Mouse (Mus musculus) telencephalon, adult 2 months (tissue): Measurements from ENCODE around the gene Glce.
A peak's percentile ranks its signal among the peaks of the same experiment; 100 is the strongest.

ENCODE experiments used
- DNase-seq: peaks from one replicate; pipeline ENCODE4 v3.0.0-alpha.2; 2011; ENCODE audit warnings: low read depth, low spot score

Gene Glce

DNA sequence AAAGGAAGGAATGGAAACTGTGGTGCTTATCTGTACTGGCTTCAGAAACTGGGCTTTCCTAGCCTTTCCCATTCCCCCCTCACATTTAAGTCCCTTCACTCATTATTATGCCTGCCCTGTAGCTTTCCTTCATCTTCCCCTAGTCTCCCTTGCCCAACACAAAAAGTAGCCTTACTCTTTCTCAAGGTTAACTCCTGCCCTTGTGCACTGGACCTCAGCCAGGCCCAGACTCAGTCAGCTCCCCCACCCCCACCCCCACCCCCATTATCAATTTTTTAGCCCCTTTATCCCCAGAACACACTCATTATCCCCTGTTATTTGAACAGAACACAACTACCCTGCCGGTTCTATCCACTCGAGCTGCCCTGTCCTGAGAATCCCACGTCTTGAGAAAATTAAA is 1.0 kb upstream of the Glce start:
- DNase-seq, result no peak

GRCm38 (mm10) chr9:62121551-62122447 is 656 bp downstream of the Glce start:
- DNase-seq, result no peak

DNA sequence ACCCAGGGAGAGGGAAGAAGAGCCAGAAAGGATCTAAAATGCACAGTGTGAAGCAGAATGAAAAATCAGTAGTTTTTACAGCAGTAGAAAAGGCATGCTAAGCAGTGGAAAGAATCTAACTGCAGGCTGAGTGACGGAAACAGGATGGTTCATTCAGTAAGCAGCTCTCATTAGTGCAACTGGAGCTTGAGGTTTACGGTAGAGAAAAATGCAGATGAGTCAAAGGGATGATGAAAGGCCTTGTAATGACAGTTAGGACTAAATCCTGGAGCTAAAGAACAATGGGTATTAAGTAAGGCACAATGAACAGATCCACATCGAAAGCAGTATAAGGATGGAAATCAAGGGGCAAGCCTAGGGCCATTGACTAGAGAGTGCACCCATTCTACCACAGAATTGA is 3.7 kb downstream of the Glce start:
- no peak for DNase-seq

DNA sequence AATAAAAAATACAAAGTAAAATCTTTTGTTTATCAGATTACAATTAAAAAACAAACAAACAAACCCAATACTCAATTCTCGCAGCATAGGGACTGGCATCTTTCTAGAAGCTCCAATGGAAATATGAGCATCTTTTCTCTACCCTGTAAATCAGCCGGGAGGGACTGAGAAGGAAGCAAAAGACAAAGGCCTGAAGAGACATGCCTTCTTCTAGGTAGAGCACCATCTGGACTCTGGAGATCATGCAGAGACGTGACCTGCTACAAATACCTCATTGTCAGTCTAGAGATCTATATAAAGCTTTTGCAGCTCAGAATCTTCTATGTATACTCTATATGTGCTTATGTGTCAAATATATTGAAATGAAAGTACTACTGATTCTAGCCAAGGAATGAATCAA is 6.6 kb downstream of the Glce start:
- DNase-seq, result no peak

DNA sequence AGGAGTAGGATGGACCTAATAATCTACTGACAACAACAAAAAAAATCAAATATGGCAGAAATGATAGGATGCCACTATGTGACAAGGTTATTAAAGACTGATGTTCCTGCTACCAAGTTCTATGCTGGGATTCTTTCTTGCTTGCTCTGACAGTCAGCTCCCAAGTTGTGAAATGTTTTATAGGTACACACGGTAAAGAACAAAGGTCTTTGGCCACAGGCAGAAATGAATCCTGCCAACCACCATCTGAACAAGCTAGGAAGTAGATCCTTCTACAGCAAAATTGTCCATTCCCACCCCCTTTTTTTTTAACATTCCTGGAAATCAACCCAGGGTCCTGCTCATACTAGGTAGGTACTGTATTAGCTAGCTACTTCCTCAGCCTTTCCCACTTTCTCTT is 25.9 kb downstream of the Glce start:
- no peak for DNase-seq

DNA sequence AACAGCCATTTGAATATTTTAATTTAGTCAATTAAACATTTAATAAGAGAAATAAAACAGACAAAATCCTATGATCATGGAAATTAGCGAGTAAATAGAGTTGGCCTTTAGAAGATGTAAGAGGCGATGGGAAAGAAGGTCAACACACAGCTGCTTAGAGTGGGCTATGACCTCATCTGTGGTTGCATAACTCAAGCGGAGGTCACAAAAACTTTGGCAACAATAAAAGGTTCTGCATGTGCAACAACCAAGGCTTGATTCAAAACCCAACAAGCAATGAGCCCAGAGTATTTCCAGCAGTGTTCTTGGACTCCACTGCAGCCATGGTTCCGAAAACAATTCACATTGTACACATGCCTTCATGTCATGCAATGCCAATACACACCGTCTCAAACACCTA is 30.9 kb downstream of the Glce start:
- DNase-seq, result no peak

- DNase-seq, result no peak
Measured at GRCm38 (mm10) chr9:62085548-62085947, 36.9 kb downstream of the Glce start.

GRCm38 (mm10) chr9:62084896-62085295 is 37.6 kb downstream of the Glce start:
- no peak for DNase-seq

DNA sequence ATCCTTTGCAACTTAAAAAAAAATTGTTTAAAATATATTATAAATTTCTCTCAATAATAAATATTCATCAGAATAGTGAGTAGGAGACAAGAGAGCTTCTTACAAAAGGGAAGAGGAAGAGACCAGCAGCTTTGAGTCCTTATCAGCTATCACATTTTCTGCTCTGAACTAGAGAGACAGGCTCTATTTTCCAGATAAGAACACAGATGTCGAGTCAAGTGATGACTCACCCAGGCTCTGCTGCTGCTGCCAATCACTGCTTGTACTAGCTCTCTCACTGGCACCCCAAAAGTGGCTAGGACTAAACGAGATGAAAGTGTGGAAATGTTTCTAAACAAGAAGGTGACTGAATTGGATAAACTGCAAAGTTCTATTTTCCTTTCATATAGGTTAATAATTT is 39.5 kb downstream of the Glce start:
- DNase-seq, result peak; percentile 32

DNA sequence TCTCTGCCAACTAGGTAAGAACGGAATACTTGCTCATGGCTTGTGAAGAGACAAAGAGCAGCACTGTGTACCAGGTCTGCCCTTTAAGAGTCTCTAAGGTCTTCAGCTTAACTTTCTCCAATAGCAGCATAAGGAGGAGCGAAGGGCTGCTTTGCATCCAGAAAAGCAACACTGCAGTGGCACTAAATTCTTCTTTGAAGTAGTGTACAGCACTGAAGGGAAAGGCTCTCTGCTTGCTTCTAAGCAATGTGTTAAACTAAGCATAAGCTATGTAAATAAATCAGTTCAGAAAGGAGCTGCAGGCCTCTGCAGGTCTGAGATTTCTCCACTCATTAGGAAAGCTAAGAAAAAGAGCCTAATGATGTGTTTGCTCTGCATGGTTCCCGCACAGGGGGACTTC is 40.9 kb downstream of the Glce start:
- DNase-seq, result no peak

DNA sequence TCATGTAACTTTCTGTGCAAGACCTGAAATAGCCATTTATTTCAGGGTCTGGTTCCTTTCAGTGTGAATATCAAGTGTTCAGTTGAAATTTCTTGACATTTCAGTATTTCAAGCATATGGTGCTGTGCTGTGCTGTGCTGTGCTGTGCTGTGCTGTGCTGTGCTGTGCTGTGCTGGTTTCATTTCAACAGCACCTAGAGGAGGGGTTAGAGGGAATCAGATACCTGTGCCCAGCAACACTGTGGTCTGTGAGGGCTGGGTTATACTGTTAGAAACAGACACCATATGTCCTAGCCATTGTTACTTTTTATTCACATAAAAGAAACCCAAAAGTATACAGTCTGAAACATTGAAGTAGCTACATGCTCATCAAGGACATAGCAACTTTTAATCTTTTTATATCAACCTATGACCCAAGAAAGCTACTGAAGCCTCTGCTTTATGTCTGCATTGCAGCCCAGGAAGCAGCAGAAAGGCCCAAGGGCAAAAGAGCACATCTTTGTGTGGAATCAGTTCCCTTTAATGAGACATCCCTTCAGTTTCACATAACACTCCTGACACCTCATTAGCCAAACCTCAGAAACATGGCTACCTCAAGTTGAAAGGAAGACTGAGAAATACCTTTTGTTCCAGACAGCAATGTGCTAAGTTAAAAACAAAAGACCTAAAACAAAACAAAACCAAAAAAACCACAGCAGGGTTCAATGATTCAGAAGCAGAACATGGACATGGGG is 42.3 kb downstream of the Glce start:
- DNase-seq, result no peak

DNA sequence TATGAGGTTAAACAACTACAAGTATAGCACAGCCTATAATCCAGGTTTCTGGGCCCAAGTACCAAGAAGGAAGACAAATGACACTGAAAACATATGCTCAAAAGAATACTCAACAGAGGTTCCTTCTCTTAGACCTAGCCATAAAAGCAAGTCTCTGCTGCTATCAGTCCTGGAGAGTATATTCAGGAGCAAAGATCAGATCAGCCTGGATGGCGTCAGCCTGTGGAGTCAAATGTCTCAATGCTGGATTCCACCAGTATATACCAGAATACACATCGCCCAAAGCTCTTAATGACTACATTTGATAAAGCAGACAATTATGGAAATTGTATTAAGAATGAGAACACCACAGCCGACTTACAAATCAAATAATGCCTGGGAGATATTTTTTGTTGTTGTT is 60.2 kb downstream of the Glce start:
- DNase-seq, result no peak

- no peak for DNase-seq
Measured at GRCm38 (mm10) chr9:62060431-62060830, 62.0 kb downstream of the Glce start.

DNA sequence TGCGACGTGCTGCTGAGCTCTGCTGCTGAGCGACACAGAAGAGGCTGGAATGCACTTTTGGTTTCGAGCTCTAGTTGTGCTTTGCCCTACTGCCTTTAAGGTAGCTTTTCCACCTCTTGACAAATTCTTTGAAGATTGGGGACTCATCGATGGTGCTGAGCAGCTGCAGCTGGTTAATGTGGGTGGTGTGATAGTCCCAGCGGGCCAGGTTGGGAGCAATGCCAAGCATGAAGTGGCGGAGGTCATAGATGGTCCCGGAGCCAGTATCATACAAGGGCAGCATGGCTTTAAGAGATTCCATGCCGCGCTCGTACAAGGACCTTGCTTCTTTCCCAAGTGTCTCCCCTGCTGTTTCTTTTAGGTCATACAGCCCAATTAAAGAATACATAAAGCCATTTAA is 62.5 kb downstream of the Glce start:
- DNase-seq, result no peak

- DNase-seq, result no peak
Measured at GRCm38 (mm10) chr9:62057881-62058506, 64.5 kb downstream of the Glce start.

GRCm38 (mm10) chr9:62056206-62056605 is 66.2 kb downstream of the Glce start:
- DNase-seq, result no peak

- DNase-seq, result no peak
Measured at GRCm38 (mm10) chr9:62050801-62051200, 71.7 kb downstream of the Glce start.

- DNase-seq, result no peak
Measured at GRCm38 (mm10) chr9:62049166-62049565, 73.3 kb downstream of the Glce start.

DNA sequence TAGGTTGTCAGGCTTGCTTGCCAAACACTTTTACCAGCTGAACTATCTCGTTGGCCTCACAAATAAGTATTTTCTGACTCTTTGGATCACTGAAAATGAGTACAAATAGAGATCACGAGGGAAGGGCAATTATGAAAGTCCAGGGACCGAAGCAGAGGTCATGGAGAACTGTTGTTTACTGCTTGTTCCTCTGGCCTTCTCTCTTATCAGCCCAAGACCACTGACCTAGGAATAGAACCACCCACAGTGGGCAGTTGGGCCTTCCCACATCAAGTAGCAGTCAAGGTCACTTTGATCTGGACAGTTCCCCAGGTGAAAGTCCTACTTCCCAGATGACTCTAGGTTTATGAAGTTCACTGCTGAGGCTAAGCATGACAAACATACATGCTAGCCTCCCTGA is 80.3 kb downstream of the Glce start:
- DNase-seq, result no peak

GRCm38 (mm10) chr9:62040008-62040608 is 82.3 kb downstream of the Glce start:
- peak; percentile 61 for DNase-seq

GRCm38 (mm10) chr9:62035806-62036205 is 86.6 kb downstream of the Glce start:
- DNase-seq, result no peak

DNA sequence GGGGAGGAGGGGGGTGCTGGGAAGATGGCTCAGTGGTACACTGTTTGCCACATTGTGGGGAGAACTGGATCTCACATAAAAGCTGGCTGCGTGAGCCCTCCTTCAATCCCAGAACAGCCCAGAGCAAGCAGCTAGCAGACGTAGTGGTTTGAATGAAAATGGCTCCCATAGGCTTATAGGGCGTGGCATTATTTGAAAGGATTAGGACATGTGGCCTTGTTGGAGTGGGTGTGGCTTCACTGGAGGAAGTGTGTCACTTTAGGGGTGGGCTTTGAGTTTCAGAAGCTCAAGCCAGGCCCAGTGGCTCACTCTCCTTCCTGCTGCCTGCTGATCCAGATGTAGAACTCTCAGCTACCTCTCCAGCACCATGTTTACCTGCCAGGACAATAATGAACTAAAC is 90.2 kb downstream of the Glce start:
- no peak for DNase-seq
